Mouse (Mus musculus) adipocyte (in vitro differentiated cells): ENCODE results near the gene Tex44.

Experiments used
- DNase-seq: peaks from one replicate; pipeline ENCODE4 v3.0.0-alpha.2; 2016; ENCODE audit warnings: low spot score

The Tex44 gene

GRCm38 (mm10) chr1:86426128-86426527, at the start of gene Tex44, which contains the start of gene Nmur1:
Gene Tex44, plus strand, starts transcription at chr1:86426329.
Gene Nmur1, minus strand, starts transcription at chr1:86426228.
- DNase-seq = no peak

- peak; percentile 54 for DNase-seq
These were observed 49.8 kb upstream of the Tex44 start for GRCm38 (mm10) chr1:86376354-86376753.

GRCm38 (mm10) chr1:86378662-86379061, 47.5 kb upstream of the Tex44 start:
- DNase-seq = no peak

GRCm38 (mm10) chr1:86379161-86379569, 47.0 kb upstream of the Tex44 start:
- peak; percentile 28 for DNase-seq

GRCm38 (mm10) chr1:86381027-86381426, 45.1 kb upstream of the Tex44 start:
- peak; percentile 77 for DNase-seq

GRCm38 (mm10) chr1:86389230-86389629, 36.9 kb upstream of the Tex44 start:
- peak; percentile 59 for DNase-seq

GRCm38 (mm10) chr1:86391425-86391824, 34.7 kb upstream of the Tex44 start:
- DNase-seq = peak; percentile 83

- DNase-seq = no peak
These were observed 32.9 kb upstream of the Tex44 start for GRCm38 (mm10) chr1:86393219-86393618.

- no peak for DNase-seq
These were observed 31.9 kb upstream of the Tex44 start for GRCm38 (mm10) chr1:86394246-86394645.

GRCm38 (mm10) chr1:86395897-86396296, 30.2 kb upstream of the Tex44 start:
- DNase-seq = no peak

- DNase-seq = no peak
These were observed 28.5 kb upstream of the Tex44 start for GRCm38 (mm10) chr1:86397621-86398020.

- DNase-seq = no peak
These were observed 27.9 kb upstream of the Tex44 start for GRCm38 (mm10) chr1:86398222-86398621.

GRCm38 (mm10) chr1:86399322-86399721, 26.8 kb upstream of the Tex44 start:
- DNase-seq = no peak

- DNase-seq = peak; percentile 30
These were observed 25.9 kb upstream of the Tex44 start for GRCm38 (mm10) chr1:86400096-86400754.

- DNase-seq = no peak
These were observed 21.3 kb upstream of the Tex44 start for GRCm38 (mm10) chr1:86404834-86405233.

- no peak for DNase-seq
These were observed 19.8 kb upstream of the Tex44 start for GRCm38 (mm10) chr1:86406313-86406712.

- DNase-seq = peak; percentile 49
These were observed 19.2 kb upstream of the Tex44 start for GRCm38 (mm10) chr1:86406914-86407313.

GRCm38 (mm10) chr1:86408515-86408914, 17.6 kb upstream of the Tex44 start:
- DNase-seq = no peak

- no peak for DNase-seq
These were observed 16.7 kb upstream of the Tex44 start for GRCm38 (mm10) chr1:86409476-86409875.

GRCm38 (mm10) chr1:86414715-86415114, 11.4 kb upstream of the Tex44 start:
- no peak for DNase-seq

- DNase-seq = no peak
These were observed 11.0 kb upstream of the Tex44 start for GRCm38 (mm10) chr1:86415144-86415543.

GRCm38 (mm10) chr1:86415612-86416184, 10.4 kb upstream of the Tex44 start:
- peak; percentile 63 for DNase-seq

- DNase-seq = peak; percentile 49
These were observed 9.8 kb upstream of the Tex44 start for GRCm38 (mm10) chr1:86416321-86416720.

GRCm38 (mm10) chr1:86421007-86421406, 5.1 kb upstream of the Tex44 start:
- no peak for DNase-seq
